Comparison of ENCODE assay signal across 8 mouse cellular contexts in the genomic region with DNA sequence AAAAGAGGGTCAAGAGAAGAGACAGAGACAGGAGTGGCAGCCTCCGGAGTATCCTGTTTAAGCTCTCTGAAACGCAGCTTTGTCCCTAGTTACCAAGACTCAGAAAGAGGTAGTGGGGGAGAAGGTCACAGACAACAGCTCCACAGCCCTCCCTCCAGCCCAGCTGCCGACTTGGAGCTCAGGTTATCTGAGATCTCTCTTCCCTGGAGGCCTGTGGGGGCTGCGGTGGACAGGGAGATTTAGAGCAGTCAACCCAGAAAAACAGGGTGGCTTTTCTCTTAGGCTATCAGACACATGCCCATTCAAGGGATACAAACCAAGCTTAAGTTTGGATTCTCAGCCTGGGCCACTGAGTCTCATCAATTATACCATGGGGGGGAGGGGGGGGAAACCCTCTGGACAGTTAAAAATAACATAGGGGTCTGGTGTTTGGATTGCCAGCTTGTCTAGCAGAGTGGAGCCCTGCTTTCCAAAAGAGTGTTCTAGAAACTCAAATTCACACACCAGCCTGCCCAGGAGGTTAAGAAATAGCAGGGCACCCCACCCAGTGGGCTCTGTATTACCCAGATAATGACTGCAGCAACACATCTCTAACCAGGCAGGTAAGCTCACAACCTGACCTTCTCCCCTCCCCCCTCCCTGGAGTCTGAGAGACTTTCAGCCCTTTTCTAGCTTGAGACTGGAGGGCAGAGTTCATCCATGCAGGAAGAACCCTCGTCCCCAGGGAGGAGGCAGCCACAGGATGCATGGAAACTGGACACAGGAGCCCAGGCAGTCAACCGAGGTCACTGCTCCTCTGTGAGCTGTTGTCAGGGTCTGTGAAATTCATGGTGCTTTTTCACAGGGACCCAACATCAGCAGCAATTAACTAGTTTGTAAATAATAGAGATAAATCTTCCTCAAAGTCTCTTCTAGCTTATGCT. TPM values are rescaled to one million over a fixed set of nuclear protein-coding genes. Genes with fewer than 3 reads are reported as not detected.
DNase-seq lines count a peak whose midpoint lies in the region; ATAC-seq lines count a peak whose summit lies in the region.

No protein-coding gene starts in this region.

- peak overlapping the region; percentile 27 for H3K4me3 ChIP-seq in heart, embryonic 10.5 days
- H3K4me3 ChIP-seq in embryonic facial prominence, embryonic 14.5 days (ENCODE audit: low read depth, low read length): no peak overlapping the region
- H3K4me3 ChIP-seq in kidney, embryonic 15.5 days (replicated peaks): no peak overlapping the region

- DNase-seq in heart, embryonic 10.5 days (ENCODE audit: low spot score): no peak
- DNase-seq in heart, adult 8-10 months (ENCODE audit: low spot score): no peak
- DNase-seq in embryonic facial prominence, embryonic 14.5 days (ENCODE audit: low spot score): peak; percentile 20
- no peak for DNase-seq in cerebellum, postnatal 4 days (ENCODE audit: low spot score in 2 of 2)
- no peak for DNase-seq in frontal cortex, postnatal 14 days (ENCODE audit: low spot score in 2 of 2)
- DNase-seq in cerebellum, adult 9-11 months: no peak

- 9% methylated on average over 6 of the region's 6 CpGs for WGBS in heart, embryonic 10.5 days
- 7% methylated on average over 6 of the region's 6 CpGs for WGBS in embryonic facial prominence, embryonic 14.5 days
- 5% methylated on average over 6 of the region's 6 CpGs for WGBS in kidney, embryonic 15.5 days

- H3K4me1 ChIP-seq in heart, embryonic 10.5 days: peaks cover 33% of the 10 kb centered on the region
- 0 out of 2 replicates have a peak, but pooled peaks cover 5% of the 10 kb centered on the region for H3K4me1 ChIP-seq in embryonic facial prominence, embryonic 14.5 days (ENCODE audit: control insufficient read depth, insufficient read depth, low read length)
- peaks cover 33% of the 10 kb centered on the region for H3K4me1 ChIP-seq in kidney, embryonic 15.5 days

- ATAC-seq in embryonic facial prominence, embryonic 14.5 days (ENCODE audit: low read depth): no peak
- ATAC-seq in kidney, embryonic 15.5 days (replicated peaks; ENCODE audit: low FRiP score): peak; percentile 85
- peak; percentile 37; the same call in 1 of the 2 replicates for ATAC-seq in megakaryocyte progenitor cell, adult 5-6 weeks (replicated peaks; ENCODE audit: poor library complexity)

- H3K36me3 ChIP-seq in heart, embryonic 10.5 days: peaks cover 12% of the 10 kb centered on the region
- H3K36me3 ChIP-seq in embryonic facial prominence, embryonic 14.5 days (ENCODE audit: control insufficient read depth, insufficient read depth, low read length): no peaks in the 10 kb centered on the region
- no peaks in the 10 kb centered on the region for H3K36me3 ChIP-seq in kidney, embryonic 15.5 days

- H3K4me2 ChIP-seq in embryonic facial prominence, embryonic 14.5 days (ENCODE audit: low read depth, low read length): no peak overlapping the region
- H3K4me2 ChIP-seq in kidney, embryonic 15.5 days: peak overlapping the region; percentile 22

- H3K27me3 ChIP-seq in heart, embryonic 10.5 days (ENCODE audit: insufficient read depth, poor library complexity, severe bottlenecking): no peaks in the 10 kb centered on the region
- H3K27me3 ChIP-seq in embryonic facial prominence, embryonic 14.5 days (replicated peaks; ENCODE audit: control insufficient read depth, insufficient read depth, low read length): no peaks in the 10 kb centered on the region
- H3K27me3 ChIP-seq in kidney, embryonic 15.5 days: no peaks in the 10 kb centered on the region

- no peaks in the 10 kb centered on the region for H3K9me3 ChIP-seq in heart, embryonic 10.5 days
- H3K9me3 ChIP-seq in embryonic facial prominence, embryonic 14.5 days (ENCODE audit: control insufficient read depth, low read length): no peaks in the 10 kb centered on the region
- H3K9me3 ChIP-seq in kidney, embryonic 15.5 days (replicated peaks): no peaks in the 10 kb centered on the region

- peak overlapping the region; percentile 72 for H3K27ac ChIP-seq in heart, embryonic 10.5 days
- no peak overlapping the region for H3K27ac ChIP-seq in embryonic facial prominence, embryonic 14.5 days (replicated peaks; ENCODE audit: low read depth, low read length)
- H3K27ac ChIP-seq in kidney, embryonic 15.5 days: peak overlapping the region; percentile 93

- no peak overlapping the region for H3K9ac ChIP-seq in embryonic facial prominence, embryonic 14.5 days (ENCODE audit: low read depth, low read length)
- H3K9ac ChIP-seq in kidney, embryonic 15.5 days: no peak overlapping the region

RNA-seq across cellular contexts. Expression of a gene that starts 20.7 kb away (rescaled TPM):
- 29.4 and 37.5 TPM in 2 replicates for polyA plus RNA-seq in heart, embryonic 10.5 days (2016; fragmentation: Nextera tagmentation; extraction: Ambion mirVana)
- 10 to 100 TPM; 16.7 to 21.1 (median 18.0) TPM for total RNA-seq in heart, adult 8-10 months (2022)
- polyA plus RNA-seq in embryonic facial prominence, embryonic 14.5 days (2014; fragmentation: Nextera tagmentation; extraction: Ambion mirVana): 4.3 and 6.1 TPM in 2 replicates
- 14.8 and 14.9 TPM in 2 replicates for polyA plus RNA-seq in kidney, embryonic 15.5 days (2015; fragmentation: Nextera tagmentation; extraction: Ambion mirVana)
- 2.8 TPM in 1 of 2 replicates, not detected in the other for total RNA-seq in megakaryocyte progenitor cell, adult 5-6 weeks (2015)
- 2.1 TPM in 2 replicates for total RNA-seq in megakaryocyte progenitor cell, adult 5-6 weeks (2017)

RNA-seq across cellular contexts. Expression of a gene that starts 53.5 kb away (rescaled TPM):
- polyA plus RNA-seq in heart, embryonic 10.5 days (2016; fragmentation: Nextera tagmentation; extraction: Ambion mirVana): 27.6 and 29.7 TPM in 2 replicates
- 10 to 100 TPM; 12.8 to 16.3 (median 14.9) TPM for total RNA-seq in heart, adult 8-10 months (2022)
- 32.8 and 34.7 TPM in 2 replicates for polyA plus RNA-seq in embryonic facial prominence, embryonic 14.5 days (2014; fragmentation: Nextera tagmentation; extraction: Ambion mirVana)
- polyA plus RNA-seq in kidney, embryonic 15.5 days (2015; fragmentation: Nextera tagmentation; extraction: Ambion mirVana): 27.6 and 30.8 TPM in 2 replicates
- 7.3 and 13.2 TPM in 2 replicates for total RNA-seq in megakaryocyte progenitor cell, adult 5-6 weeks (2015)
- 11.1 and 12.4 TPM in 2 replicates for total RNA-seq in megakaryocyte progenitor cell, adult 5-6 weeks (2017)
